Mouse (Mus musculus) thymus, adult 2 months (tissue): ENCODE measurements around the gene Sdha.

Experiments used
- CTCF ChIP-seq: fragments of 200-500 bp; IDR thresholded peaks from 2 replicates; pipeline ENCODE4 v1.5.1; 2012; ENCODE audit warnings: mild to moderate bottlenecking, control low read depth, low read length, moderate library complexity, borderline replicate concordance; ENCODE audit not compliant: control insufficient read depth, poor library complexity, insufficient read depth; ENCODE audit errors: extremely low read depth
- POLR2A ChIP-seq: fragments of 200-500 bp; IDR thresholded peaks from 2 replicates; pipeline ENCODE4 v1.6.1; 2012; ENCODE audit warnings: mild to moderate bottlenecking, low read length, control low read depth, moderate library complexity; ENCODE audit not compliant: control insufficient read depth, poor library complexity, insufficient read depth; ENCODE audit errors: extremely low read depth

- TF ChIP-seq CTCF: 0 out of 2 replicates have a peak, but pooled peaks have one; percentile 6
- no peak for TF ChIP-seq POLR2A
These were observed 391 bp upstream of the Sdha start for GRCm38 (mm10) chr13:74350435-74350906.
